Mouse (Mus musculus) telencephalon, adult 2 months (tissue): ENCODE measurements at regions not wholly inside any gene's neighbourhood (a gene's known extent, or its start where the extent isn't known, plus 50 kb on each side); places are given as distances from the start of the nearest gene placed in this dataset.

Source experiments
- DNase-seq: peaks from one replicate; pipeline ENCODE4 v3.0.0-alpha.2; 2011; ENCODE audit warnings: low read depth, low spot score

DNA sequence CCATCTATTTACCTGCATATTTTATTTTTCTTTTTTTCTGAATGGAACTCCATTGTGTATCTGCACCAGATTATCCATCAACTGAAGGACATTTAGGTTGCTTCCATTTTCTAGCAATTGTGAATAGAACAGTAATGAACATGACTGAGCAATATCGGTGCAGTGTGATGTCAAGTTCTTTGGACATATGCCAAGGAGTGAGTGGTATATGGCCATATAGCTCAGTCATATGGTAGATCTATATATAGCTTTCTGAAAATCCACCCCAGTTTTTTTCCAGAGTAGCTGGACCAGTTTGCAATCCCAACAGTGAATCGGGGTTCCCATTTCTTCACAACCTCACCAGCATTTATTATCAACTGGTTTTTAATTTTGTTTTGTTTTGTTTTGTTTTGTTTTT lies 52.0 kb upstream of the Tent5a start:
- no peak for DNase-seq
